Mouse (Mus musculus) neutrophil, adult 65 days (primary cell): ENCODE results near the gene Cox20. TPM values are rescaled to one million over a fixed set of nuclear protein-coding genes. Genes with fewer than 3 reads are reported as not detected.

Source experiments
- total RNA-seq: library from RNA; stranded (reverse); gene quantifications from 2 replicates; pipeline ENCODE4 v1.2.4, GENCODE M21; 2023

The Cox20 gene
- 24.0 and 24.3 TPM in 2 replicates for total RNA-seq

DNA sequence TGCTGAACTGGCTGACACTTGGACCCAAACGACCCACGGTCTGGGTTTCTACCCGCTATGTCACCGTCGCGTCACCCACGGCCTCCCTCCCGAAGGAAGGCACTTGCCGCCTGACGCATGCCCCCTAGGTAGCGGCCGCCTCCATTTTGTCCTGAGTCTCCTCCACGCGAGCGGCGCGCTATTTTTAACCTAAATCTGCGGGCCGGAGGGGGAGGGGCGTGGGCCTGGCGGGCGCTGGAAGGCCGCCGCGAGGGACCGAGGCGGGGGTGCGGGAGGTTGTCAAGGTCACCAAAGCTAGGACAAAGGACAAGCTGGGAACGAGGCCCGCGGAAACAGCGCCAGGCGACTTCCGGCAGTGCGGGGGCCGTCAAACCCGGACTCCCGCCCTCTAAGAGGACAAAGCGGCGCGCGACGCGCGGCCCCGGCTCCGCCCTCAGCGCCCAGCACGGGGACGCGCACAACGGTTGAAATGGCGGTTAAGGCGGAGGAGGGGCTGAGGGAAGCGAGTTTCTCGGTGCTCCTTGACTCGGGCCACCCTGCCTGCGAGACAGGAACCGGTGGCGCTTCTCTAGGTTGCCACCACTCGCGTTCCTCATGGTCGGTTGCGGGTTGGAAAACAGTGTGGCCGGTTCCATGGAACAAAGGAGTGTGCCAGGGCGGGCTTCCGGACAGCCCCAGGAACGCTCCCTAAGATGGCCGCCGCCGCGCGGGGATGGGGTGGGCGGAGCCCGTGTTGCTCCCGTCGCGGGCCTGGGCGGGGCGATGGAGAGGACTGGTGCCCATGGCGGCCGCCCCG, at the start of gene Cox20:
Gene Cox20, plus strand, starts transcription at position 742 of the 796 bp plus-strand sequence.

DNA sequence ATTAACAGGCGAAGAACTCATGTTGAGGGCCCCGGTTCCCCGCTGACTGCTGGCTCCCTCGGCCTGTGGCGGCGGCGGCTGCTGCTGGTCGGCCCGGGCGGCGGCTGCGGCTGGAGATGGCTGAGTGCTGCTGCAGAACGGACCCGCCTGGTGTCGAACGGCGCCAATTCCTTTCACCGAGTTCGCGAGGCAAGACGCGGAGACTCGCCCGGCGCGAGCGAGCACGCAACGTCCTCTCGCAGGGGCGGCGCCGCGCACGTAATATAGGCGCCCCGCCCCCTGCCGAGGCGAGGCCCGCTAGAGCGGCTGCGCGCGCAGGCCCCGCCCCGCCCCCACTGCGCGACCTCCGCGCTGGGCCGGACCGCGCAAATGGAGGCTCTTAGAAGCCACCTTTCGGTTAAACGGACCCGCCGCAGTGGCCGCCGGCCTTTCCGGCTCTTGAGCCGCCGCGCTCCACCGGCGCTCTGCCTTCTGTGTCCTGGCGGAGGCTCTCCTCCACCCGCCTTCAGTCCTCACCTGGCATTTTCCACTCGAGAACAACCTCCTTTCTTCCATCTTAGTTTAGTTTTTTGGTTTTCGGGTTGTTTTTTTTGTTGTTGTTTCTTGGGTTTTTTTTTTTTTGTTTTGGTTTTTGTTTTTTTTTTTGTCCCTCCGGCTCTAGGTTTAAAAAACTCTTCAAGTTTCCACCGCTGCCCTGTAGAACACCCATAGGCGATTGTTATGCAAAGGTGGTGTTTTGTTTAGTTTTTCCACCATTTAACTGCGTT, 18.8 kb downstream of the Cox20 start, which contains the start of gene Hnrnpu:
Gene Hnrnpu, minus strand, starts transcription at position 247 of the 767 bp plus-strand sequence.

Other genes with a start within 250 kb of the Cox20 start
- gene Desi2, start 131.7 kb upstream of the Cox20 start, total RNA-seq = 6.0 and 6.4 TPM in 2 replicates
- 402 and 442 TPM in 2 replicates for gene Hnrnpu, start 18.7 kb downstream of the Cox20 start, total RNA-seq
- gene Efcab2, start 87.0 kb downstream of the Cox20 start, total RNA-seq = 1.3 and 1.5 TPM in 2 replicates
- 0.34 and 0.38 TPM in 2 replicates for gene Kif26b, start 210.0 kb downstream of the Cox20 start, total RNA-seq